Mouse (Mus musculus): ENCODE data around the gene Svopl. TPM values are rescaled to one million over a fixed set of nuclear protein-coding genes. Genes with fewer than 3 reads are reported as not detected.

Gene Svopl
- total and polyA plus RNA-seq, 2 experiments from 2014 or later: 0.51 to 0.99 TPM

DNA sequence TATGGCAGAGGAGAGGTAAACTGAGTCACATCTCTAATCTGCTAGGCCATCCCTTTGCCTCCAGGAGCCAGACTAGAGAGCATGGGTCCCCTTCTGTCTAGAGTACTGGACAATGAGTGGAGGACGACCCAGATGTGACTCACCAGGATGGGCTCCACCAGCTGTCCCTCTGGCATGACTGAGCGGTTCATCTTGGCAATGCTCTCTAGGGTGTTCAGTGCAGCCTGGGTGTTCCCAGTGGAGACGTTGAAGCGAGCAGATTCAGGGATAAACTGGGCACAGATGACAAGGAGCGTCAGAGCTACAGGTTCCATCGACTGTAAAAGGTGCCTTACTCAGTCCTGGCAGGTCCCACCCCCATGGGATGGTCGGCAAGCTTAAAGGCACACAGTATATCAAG is 25.4 kb downstream of the Svopl start:
- Histone ChIP-seq H3K9me3 (ENCODE audit: low read length) (no peaks in the 10 kb centered on the region), H3K9ac (replicated peaks; ENCODE audit: low read length, poor library complexity, severe bottlenecking) (no peak overlapping the region), H3K4me2 (ENCODE audit: low read depth, low read length, poor library complexity, severe bottlenecking) (no peak overlapping the region), H3K4me1 (ENCODE audit: insufficient read depth, low read length) (no peaks in the 10 kb centered on the region), H3K27me3 (ENCODE audit: insufficient read depth, low read length) (no peaks in the 10 kb centered on the region), H3K27ac (ENCODE audit: low read depth, low read length) (no peak overlapping the region), H3K36me3 (ENCODE audit: insufficient read depth, low read length) (no peaks in the 10 kb centered on the region), H3K4me3 (ENCODE audit: low read depth, low read length) (no peak overlapping the region)
- WGBS: 84% methylated on average over 7 of the region's 7 CpGs
- ATAC-seq (ENCODE audit: low FRiP score) (no peak), DNase-seq (ENCODE audit: low spot score) (no peak)
- TF ChIP-seq CTCF (IDR thresholded peaks at IDR 0.05): no peak

DNA sequence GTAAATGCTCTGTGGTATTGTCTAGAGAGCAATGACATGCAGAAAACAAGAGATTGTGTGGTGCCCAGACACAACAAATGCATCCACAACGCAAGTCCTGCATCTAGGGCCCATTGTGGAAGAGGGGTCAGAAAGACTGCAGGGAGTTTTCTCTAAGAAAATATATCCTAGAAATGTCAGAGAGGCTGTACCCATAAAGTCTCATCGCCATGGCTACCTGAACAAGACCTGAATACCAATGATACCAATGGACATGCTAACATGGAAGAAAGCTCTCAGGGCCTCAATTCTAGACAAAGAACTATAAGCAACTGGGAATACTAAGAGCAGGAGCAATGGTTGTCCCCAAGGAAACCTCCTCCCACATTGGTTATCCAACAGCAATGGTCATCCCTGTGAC is 34.0 kb downstream of the Svopl start:
- H3K27ac ChIP-seq (ENCODE audit: low read depth, low read length): no peak overlapping the region
- no peaks in the 10 kb centered on the region for H3K4me1 ChIP-seq (ENCODE audit: insufficient read depth, low read length)
- H3K9me3 ChIP-seq (ENCODE audit: low read length): no peaks in the 10 kb centered on the region
- H3K4me2 ChIP-seq (ENCODE audit: low read depth, low read length, poor library complexity, severe bottlenecking): no peak overlapping the region
- no peaks in the 10 kb centered on the region for H3K27me3 ChIP-seq (ENCODE audit: insufficient read depth, low read length)
- ATAC-seq (ENCODE audit: low FRiP score) (no peak), DNase-seq (ENCODE audit: low spot score) (no peak)
- 70% methylated on average over 2 of the region's 2 CpGs for WGBS
- H3K9ac ChIP-seq (replicated peaks; ENCODE audit: low read length, poor library complexity, severe bottlenecking): no peak overlapping the region
- TF ChIP-seq CTCF (IDR thresholded peaks at IDR 0.05): no peak
- no peaks in the 10 kb centered on the region for H3K36me3 ChIP-seq (ENCODE audit: insufficient read depth, low read length)
- H3K4me3 ChIP-seq (ENCODE audit: low read depth, low read length): no peak overlapping the region

DNA sequence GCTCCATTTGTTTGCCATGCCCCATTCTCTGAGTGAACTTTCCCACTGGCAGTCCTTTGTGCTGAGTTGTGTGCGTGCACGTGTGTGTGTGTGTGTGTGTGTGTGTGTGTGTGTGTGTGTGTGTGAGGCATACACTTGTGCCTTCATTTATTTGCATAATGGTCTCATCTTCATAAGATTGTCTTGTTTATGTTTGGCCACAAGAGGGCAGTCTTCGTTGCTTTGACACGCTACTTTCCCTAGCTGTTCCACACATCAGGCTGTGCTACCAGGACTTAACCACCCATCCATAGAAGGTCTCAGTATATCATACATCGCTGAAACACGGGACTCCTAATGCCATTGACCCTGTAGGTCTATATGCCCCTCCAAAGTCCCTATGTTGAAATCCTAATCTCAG is 39.3 kb downstream of the Svopl start:
- Histone ChIP-seq H3K36me3 (ENCODE audit: insufficient read depth, low read length) (no peaks in the 10 kb centered on the region), H3K4me2 (ENCODE audit: low read depth, low read length, poor library complexity, severe bottlenecking) (no peak overlapping the region), H3K27ac (ENCODE audit: low read depth, low read length) (no peak overlapping the region), H3K9me3 (ENCODE audit: low read length) (no peaks in the 10 kb centered on the region), H3K4me3 (ENCODE audit: low read depth, low read length) (no peak overlapping the region), H3K4me1 (ENCODE audit: insufficient read depth, low read length) (no peaks in the 10 kb centered on the region), H3K27me3 (ENCODE audit: insufficient read depth, low read length) (no peaks in the 10 kb centered on the region), H3K9ac (replicated peaks; ENCODE audit: low read length, poor library complexity, severe bottlenecking) (no peak overlapping the region)
- ATAC-seq (ENCODE audit: low FRiP score) (no peak), DNase-seq (ENCODE audit: low spot score) (peak; percentile 87)
- TF ChIP-seq CTCF (IDR thresholded peaks at IDR 0.05): peak; percentile 86
- WGBS: 10% methylated on average over 6 of the region's 6 CpGs

GRCm38 (mm10) chr6:37967386-37967785 is 79.4 kb downstream of the Svopl start:
- no peaks in the 10 kb centered on the region for H3K27me3 ChIP-seq (ENCODE audit: insufficient read depth, low read length)
- WGBS: 93% methylated on average over 4 of the region's 4 CpGs
- H3K9me3 ChIP-seq (ENCODE audit: low read length): no peaks in the 10 kb centered on the region
- ATAC-seq (ENCODE audit: low FRiP score) (no peak), DNase-seq (ENCODE audit: low spot score) (no peak)
- TF ChIP-seq CTCF (IDR thresholded peaks at IDR 0.05): no peak
- H3K36me3 ChIP-seq (ENCODE audit: insufficient read depth, low read length): peaks cover 20% of the 10 kb centered on the region; the same call in 1 of the 2 replicates
- H3K4me3 ChIP-seq (ENCODE audit: low read depth, low read length): no peak overlapping the region
- H3K4me1 ChIP-seq (ENCODE audit: insufficient read depth, low read length): no peaks in the 10 kb centered on the region
- no peak overlapping the region for H3K9ac ChIP-seq (replicated peaks; ENCODE audit: low read length, poor library complexity, severe bottlenecking)
- no peak overlapping the region for H3K4me2 ChIP-seq (ENCODE audit: low read depth, low read length, poor library complexity, severe bottlenecking)
- H3K27ac ChIP-seq (ENCODE audit: low read depth, low read length): no peak overlapping the region

DNA sequence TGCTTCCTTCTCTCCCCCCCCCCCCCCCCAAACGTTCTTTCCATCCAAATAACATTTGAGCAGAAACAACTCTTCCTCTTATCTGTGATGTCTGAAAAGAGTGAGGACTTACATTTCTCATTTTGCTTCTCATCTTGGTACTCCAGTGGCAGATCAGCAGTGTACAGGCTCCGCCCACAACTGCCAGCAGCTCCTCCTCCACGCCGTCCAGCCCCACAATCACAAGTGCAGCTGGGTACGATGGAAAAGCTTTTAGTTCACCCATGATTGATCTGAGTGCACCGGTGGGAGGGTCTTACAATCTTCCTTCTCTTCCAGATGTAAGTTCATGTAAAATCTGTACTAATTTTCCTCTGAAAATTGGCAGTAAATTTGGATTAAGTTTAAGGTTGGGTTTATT is 95.5 kb downstream of the Svopl start:
- WGBS: 92% methylated on average over 6 of the region's 6 CpGs
- TF ChIP-seq CTCF (IDR thresholded peaks at IDR 0.05): no peak
- H3K4me1 ChIP-seq (ENCODE audit: insufficient read depth, low read length): no peaks in the 10 kb centered on the region
- H3K4me3 ChIP-seq (ENCODE audit: low read depth, low read length): no peak overlapping the region
- H3K27ac ChIP-seq (ENCODE audit: low read depth, low read length): no peak overlapping the region
- H3K27me3 ChIP-seq (ENCODE audit: insufficient read depth, low read length): no peaks in the 10 kb centered on the region
- no peak overlapping the region for H3K4me2 ChIP-seq (ENCODE audit: low read depth, low read length, poor library complexity, severe bottlenecking)
- no peak overlapping the region for H3K9ac ChIP-seq (replicated peaks; ENCODE audit: low read length, poor library complexity, severe bottlenecking)
- H3K36me3 ChIP-seq (ENCODE audit: insufficient read depth, low read length): peaks cover 17% of the 10 kb centered on the region
- no peak for ATAC-seq (ENCODE audit: low FRiP score)
- H3K9me3 ChIP-seq (ENCODE audit: low read length): no peaks in the 10 kb centered on the region
- DNase-seq (ENCODE audit: low spot score): no peak

DNA sequence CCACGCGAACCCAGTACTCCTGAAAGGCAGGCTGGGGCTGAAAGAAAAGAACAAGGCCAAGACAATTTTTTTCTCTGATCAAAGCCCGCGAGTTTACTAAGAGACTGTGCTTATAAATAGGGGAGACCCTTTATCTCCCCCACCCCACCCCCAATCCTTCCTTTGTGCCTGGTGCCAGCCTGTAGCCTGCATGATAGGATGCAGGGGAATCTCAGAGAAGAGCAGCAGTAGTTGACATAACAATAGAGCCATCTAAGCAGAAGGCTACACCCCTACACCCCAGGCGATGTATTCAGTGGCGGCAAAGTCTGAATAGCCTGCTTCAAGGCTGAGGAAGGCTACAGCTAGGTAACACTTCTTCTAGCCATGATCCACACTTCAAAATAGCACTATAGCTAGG is 110.3 kb downstream of the Svopl start:
- no peak overlapping the region for H3K4me3 ChIP-seq (ENCODE audit: low read depth, low read length)
- 0 out of 2 replicates have a peak, but pooled peaks cover 1% of the 10 kb centered on the region for H3K36me3 ChIP-seq (ENCODE audit: insufficient read depth, low read length)
- no peak for TF ChIP-seq CTCF (IDR thresholded peaks at IDR 0.05)
- no peaks in the 10 kb centered on the region for H3K27me3 ChIP-seq (ENCODE audit: insufficient read depth, low read length)
- H3K9me3 ChIP-seq (ENCODE audit: low read length): no peaks in the 10 kb centered on the region
- DNase-seq (ENCODE audit: low spot score): no peak
- H3K9ac ChIP-seq (replicated peaks; ENCODE audit: low read length, poor library complexity, severe bottlenecking): no peak overlapping the region
- no peak overlapping the region for H3K4me2 ChIP-seq (ENCODE audit: low read depth, low read length, poor library complexity, severe bottlenecking)
- H3K27ac ChIP-seq (ENCODE audit: low read depth, low read length): no peak overlapping the region
- no peak for ATAC-seq (ENCODE audit: low FRiP score)
- H3K4me1 ChIP-seq (ENCODE audit: insufficient read depth, low read length): no peaks in the 10 kb centered on the region
- WGBS: 19% methylated on average over 6 of the region's 6 CpGs

Other genes with a start within 250 kb of the Svopl start
- 58.0 and 77.0 TPM in 2 replicates for gene Trim24, start 176.2 kb downstream of the Svopl start, total RNA-seq (2014; rRNA removed)
- 12.3 and 14.7 TPM in 2 replicates for gene Trim24, start 176.2 kb downstream of the Svopl start, polyA plus RNA-seq (2015; fragmentation: Nextera tagmentation; extraction: Ambion mirVana)
- not detected in 2 replicates for gene Tmem213, start 62.3 kb upstream of the Svopl start, total RNA-seq (2014; rRNA removed)
- 0.26 TPM in 1 of 2 replicates, not detected in the other for gene Tmem213, start 62.3 kb upstream of the Svopl start, polyA plus RNA-seq (2015; fragmentation: Nextera tagmentation; extraction: Ambion mirVana)
- 0.09 and 0.27 TPM in 2 replicates for gene Atp6v0a4, start 77.6 kb upstream of the Svopl start, total RNA-seq (2014; rRNA removed)
- gene Atp6v0a4, start 77.6 kb upstream of the Svopl start, polyA plus RNA-seq (2015; fragmentation: Nextera tagmentation; extraction: Ambion mirVana): 0.26 and 0.30 TPM in 2 replicates
- 40.1 and 42.5 TPM in 2 replicates for gene D630045J12Rik, start 207.0 kb upstream of the Svopl start, total RNA-seq (2014; rRNA removed)
- 7.6 and 9.7 TPM in 2 replicates for gene D630045J12Rik, start 207.0 kb upstream of the Svopl start, polyA plus RNA-seq (2015; fragmentation: Nextera tagmentation; extraction: Ambion mirVana)

All from midbrain, postnatal 0 days (tissue).